Mouse (Mus musculus) hindbrain, postnatal 0 days (tissue): ENCODE data around the gene Pdzrn4. TPM values are rescaled to one million over a fixed set of nuclear protein-coding genes. Genes with fewer than 3 reads are reported as not detected.

Source experiments
- ATAC-seq: fragments of 200-750 bp; cut with Nextera tagmentation; 2 replicates; pipeline ENCODE4 v1.8.0; 2017; ENCODE audit warnings: mild to moderate bottlenecking, moderate TSS enrichment, moderate library complexity
- DNase-seq: peaks from one replicate; pipeline ENCODE4 v3.0.0-alpha.2; 2015; ENCODE audit warnings: low spot score
- H3K27ac ChIP-seq: fragments of 300-500 bp; sonication (generic); 2 replicates; pipeline ENCODE4 v1.5.1; 2014; ENCODE audit warnings: mild to moderate bottlenecking
- H3K27me3 ChIP-seq: fragments of 300-500 bp; sonication (generic); 2 replicates; pipeline ENCODE4 v1.6.1; 2014; ENCODE audit warnings: low read length, mixed read lengths; ENCODE audit not compliant: insufficient read depth
- H3K36me3 ChIP-seq: fragments of 300-500 bp; sonication (generic); 2 replicates; pipeline ENCODE4 v1.6.1; 2014; ENCODE audit warnings: low read length, mixed read lengths; ENCODE audit not compliant: insufficient read depth
- H3K4me1 ChIP-seq: fragments of 300-500 bp; sonication (generic); 2 replicates; pipeline ENCODE4 v1.6.1; 2014; ENCODE audit warnings: antibody characterized with exemption, low read length, mixed read lengths; ENCODE audit not compliant: insufficient read depth
- H3K4me2 ChIP-seq: fragments of 300-500 bp; sonication (generic); 2 replicates; pipeline ENCODE4 v1.6.1; 2014; ENCODE audit warnings: low read depth, mild to moderate bottlenecking, low read length, moderate library complexity, mixed read lengths
- H3K4me3 ChIP-seq: fragments of 300-500 bp; sonication (generic); 2 replicates; pipeline ENCODE4 v1.5.1; 2014; ENCODE audit warnings: low read length
- H3K9ac ChIP-seq: fragments of 300-500 bp; sonication (generic); replicated peaks from 2 replicates; pipeline ENCODE4 v1.6.1; 2014; ENCODE audit warnings: mild to moderate bottlenecking, low read length, moderate library complexity, mixed read lengths
- H3K9me3 ChIP-seq: fragments of 300-500 bp; sonication (generic); 2 replicates; pipeline ENCODE4 v1.6.1; 2016; ENCODE audit warnings: low read length, mixed read lengths
- CTCF ChIP-seq: IDR thresholded peaks from 2 replicates; pipeline ENCODE4 v1.5.1; 2016; ENCODE audit warnings: antibody characterized with exemption, control low read depth, low read depth
- WGBS: fragments of 180-500 bp; shearing (Covaris S2); extraction: QIAGEN DNeasy Blood & Tissue Kit; methylation state at CpG from one replicate; pipeline ENCODE4 v1.1.7; 2014; 5-methylcytosine and 5-hydroxymethylcytosine counted together
- polyA plus RNA-seq: library from polyadenylated mRNA; unstranded; fragments of >200 nt; fragmentation: Nextera tagmentation; extraction: Ambion mirVana; gene quantifications from 2 replicates; pipeline ENCODE4 v1.2.1, GENCODE M21; 2015
- total RNA-seq: library from RNA; depleted of rRNA; stranded (reverse); fragments of >200 nt; gene quantifications from 2 replicates; pipeline ENCODE4 v1.2.3, GENCODE M21; 2014

Pdzrn4 gene
- total and polyA plus RNA-seq, 2 experiments from 2014 or later: 17.1 to 17.8 TPM

DNA sequence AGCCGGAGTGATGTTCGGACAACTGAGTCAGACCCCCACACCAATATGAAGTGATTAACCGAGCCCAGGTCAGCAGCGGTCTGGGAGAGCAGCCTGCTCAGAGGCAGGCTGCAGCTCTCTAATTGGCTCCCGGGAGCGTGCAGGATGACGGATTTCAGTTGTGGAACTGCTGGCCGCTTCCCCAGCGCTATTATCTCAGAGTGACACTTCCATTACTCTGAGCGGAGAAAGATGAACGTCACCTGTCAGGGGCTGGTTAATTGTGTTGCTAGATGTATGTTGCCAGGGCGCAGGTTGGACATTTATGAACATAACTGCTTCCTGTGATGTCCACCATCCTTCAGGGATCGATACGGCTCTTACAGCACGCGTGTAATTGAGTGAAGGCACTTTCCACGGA, 355.5 kb downstream of the Pdzrn4 start:
- TF ChIP-seq CTCF: no peak
- 67% methylated on average over 17 of the region's 17 CpGs for WGBS
- H3K9me3 ChIP-seq: no peaks in the 10 kb centered on the region
- no peaks in the 10 kb centered on the region for H3K27me3 ChIP-seq
- H3K4me3 ChIP-seq: peak overlapping the region; percentile 10; the same call in 1 of the 2 replicates
- DNase-seq (peak; percentile 50), ATAC-seq (0 out of 2 replicates have a peak, but pooled peaks have one; percentile 24)
- H3K4me2 ChIP-seq: peak overlapping the region; percentile 42
- H3K9ac ChIP-seq: no peak overlapping the region
- no peaks in the 10 kb centered on the region for H3K4me1 ChIP-seq
- H3K27ac ChIP-seq: 0 out of 2 replicates have a peak overlapping the region, but pooled peaks have one; percentile 11
- no peaks in the 10 kb centered on the region for H3K36me3 ChIP-seq

DNA sequence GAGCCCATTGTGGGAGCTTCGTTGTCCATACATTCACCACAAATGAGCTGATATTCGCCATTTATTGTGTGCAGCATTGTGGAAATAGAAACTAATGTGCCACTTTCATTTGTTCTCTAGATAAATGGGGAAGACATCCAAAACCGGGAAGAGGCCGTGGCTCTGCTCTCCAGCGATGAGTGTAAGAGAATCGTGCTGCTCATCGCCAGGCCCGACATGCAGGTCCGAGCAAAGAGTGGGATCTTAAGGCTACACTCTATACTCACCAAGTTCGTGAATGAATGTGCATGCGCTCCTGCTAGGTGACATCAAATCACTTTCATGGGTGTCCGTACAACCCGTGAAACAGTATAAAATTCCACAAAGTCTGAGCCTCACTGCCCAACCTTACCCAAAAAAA, 355.9 kb downstream of the Pdzrn4 start:
- WGBS: 82% methylated on average over 13 of the region's 13 CpGs
- Histone ChIP-seq H3K27me3 (no peaks in the 10 kb centered on the region), H3K36me3 (no peaks in the 10 kb centered on the region), H3K4me2 (peak overlapping the region; percentile 42), H3K4me3 (peak overlapping the region; percentile 10; the same call in 1 of the 2 replicates), H3K4me1 (no peaks in the 10 kb centered on the region), H3K9me3 (no peaks in the 10 kb centered on the region), H3K27ac (0 out of 2 replicates have a peak overlapping the region, but pooled peaks have one; percentile 11), H3K9ac (no peak overlapping the region)
- ATAC-seq: no peak
- DNase-seq: no peak
- TF ChIP-seq CTCF: no peak

- no peak overlapping the region for H3K9ac ChIP-seq
- H3K36me3 ChIP-seq: no peaks in the 10 kb centered on the region
- 45% methylated on average over 17 of the region's 17 CpGs for WGBS
- DNase-seq: no peak
- H3K27ac ChIP-seq: no peak overlapping the region
- no peak overlapping the region for H3K4me2 ChIP-seq
- no peaks in the 10 kb centered on the region for H3K9me3 ChIP-seq
- no peak for ATAC-seq
- no peak overlapping the region for H3K4me3 ChIP-seq
- no peaks in the 10 kb centered on the region for H3K4me1 ChIP-seq
- H3K27me3 ChIP-seq: no peaks in the 10 kb centered on the region
- no peak for TF ChIP-seq CTCF
These were observed 360.6 kb downstream of the Pdzrn4 start for GRCm38 (mm10) chr15:92757085-92757903.

- Histone ChIP-seq H3K4me1 (no peaks in the 10 kb centered on the region), H3K9ac (no peak overlapping the region), H3K36me3 (no peaks in the 10 kb centered on the region), H3K9me3 (no peaks in the 10 kb centered on the region), H3K4me2 (no peak overlapping the region), H3K27me3 (no peaks in the 10 kb centered on the region), H3K27ac (no peak overlapping the region), H3K4me3 (no peak overlapping the region)
- 70% methylated on average over 8 of the region's 8 CpGs for WGBS
- no peak for TF ChIP-seq CTCF
- no peak for DNase-seq
- no peak for ATAC-seq
These were observed 362.3 kb downstream of the Pdzrn4 start for GRCm38 (mm10) chr15:92759001-92759400.

GRCm38 (mm10) chr15:92763303-92763702, 366.6 kb downstream of the Pdzrn4 start:
- Histone ChIP-seq H3K27ac (no peak overlapping the region), H3K9me3 (no peaks in the 10 kb centered on the region), H3K27me3 (no peaks in the 10 kb centered on the region), H3K4me1 (no peaks in the 10 kb centered on the region), H3K4me3 (no peak overlapping the region), H3K36me3 (no peaks in the 10 kb centered on the region), H3K9ac (no peak overlapping the region), H3K4me2 (no peak overlapping the region)
- TF ChIP-seq CTCF: no peak
- 77% methylated on average over 5 of the region's 5 CpGs for WGBS
- DNase-seq (no peak), ATAC-seq (no peak)

- TF ChIP-seq CTCF: no peak
These were observed 372.9 kb downstream of the Pdzrn4 start for GRCm38 (mm10) chr15:92769535-92769934.

DNA sequence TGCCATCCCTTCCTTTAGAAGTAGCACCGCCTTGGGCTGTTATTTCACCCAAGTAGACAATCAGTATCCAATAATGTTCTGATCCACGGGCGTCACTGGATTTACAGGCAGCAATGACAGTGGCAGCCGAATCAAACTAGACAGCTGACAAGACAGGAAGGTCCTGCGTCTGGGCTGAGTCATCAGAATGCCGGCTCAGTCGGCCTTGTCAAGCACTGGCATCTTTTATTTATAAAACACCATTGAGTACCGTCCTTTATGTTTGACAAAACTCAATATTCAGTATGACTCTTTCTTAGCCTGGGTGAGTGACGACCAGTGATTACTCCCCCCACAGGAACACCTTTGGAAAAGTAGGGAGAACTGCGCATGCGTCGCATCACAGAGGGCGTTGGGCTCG, 391.4 kb downstream of the Pdzrn4 start:
- no peaks in the 10 kb centered on the region for H3K36me3 ChIP-seq
- ATAC-seq (no peak), DNase-seq (no peak)
- no peaks in the 10 kb centered on the region for H3K9me3 ChIP-seq
- 69% methylated on average over 14 of the region's 14 CpGs for WGBS
- H3K4me3 ChIP-seq: no peak overlapping the region
- TF ChIP-seq CTCF: no peak
- H3K4me1 ChIP-seq: peaks cover 4% of the 10 kb centered on the region; the same call in 1 of the 2 replicates
- H3K27me3 ChIP-seq: no peaks in the 10 kb centered on the region
- no peak overlapping the region for H3K27ac ChIP-seq
- no peak overlapping the region for H3K4me2 ChIP-seq
- no peak overlapping the region for H3K9ac ChIP-seq

More at GRCm38 (mm10) chr15:92769535-92769934, 372.9 kb downstream of the Pdzrn4 start:
- Histone ChIP-seq H3K36me3 (no peaks in the 10 kb centered on the region), H3K27me3 (no peaks in the 10 kb centered on the region), H3K4me1 (no peaks in the 10 kb centered on the region), H3K27ac (no peak overlapping the region), H3K9ac (no peak overlapping the region), H3K9me3 (no peaks in the 10 kb centered on the region), H3K4me3 (no peak overlapping the region), H3K4me2 (no peak overlapping the region)
- ATAC-seq: no peak
- DNase-seq: no peak
- WGBS: 79% methylated on average over 15 of the region's 15 CpGs
